Mouse (Mus musculus): Measurements from ENCODE around the gene Qrfp.

DNA sequence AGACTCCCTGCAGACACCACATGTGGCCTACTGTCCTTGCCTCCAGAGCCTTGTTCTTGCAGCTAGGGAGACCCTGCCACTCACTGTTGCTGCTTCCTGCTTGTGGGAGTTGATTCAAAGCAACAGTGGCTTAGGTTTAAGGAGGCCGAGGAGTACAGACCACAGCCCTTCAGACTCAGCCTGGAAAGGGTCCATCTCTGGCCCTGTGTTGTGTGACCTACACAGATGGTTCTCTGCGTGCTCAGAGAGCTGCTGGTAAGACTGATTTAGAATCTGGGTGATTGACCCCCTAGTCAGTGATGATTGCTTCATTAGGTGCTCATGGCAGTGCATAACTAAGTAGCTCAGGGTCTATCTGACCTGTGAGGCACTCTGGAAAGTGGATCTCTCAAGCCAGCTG is 21.2 kb downstream of the Qrfp start:
- TF ChIP-seq GATA1 (IDR thresholded peaks at IDR 0.05; ENCODE audit: borderline replicate concordance, low read length) = no peak
- no peak for TF ChIP-seq FLI1 (IDR thresholded peaks at IDR 0.05; ENCODE audit: low read length)
